Mouse (Mus musculus): Measurements from ENCODE around the gene Prkaca.
"Not testable (repeated sequence)": the region's sequence is repeated elsewhere in the genome, so short reads cannot be mapped to it uniquely, and the experiment has no call there.

Gene Prkaca

GRCm38 (mm10) chr8:84002957-84003611 is 30.3 kb downstream of the Prkaca start:
- in situ Hi-C loops (cut with MboI), result no loop called here

GRCm38 (mm10) chr8:84003612-84004246 is 30.9 kb downstream of the Prkaca start:
- in situ Hi-C loops (cut with MboI), result no loop called here

- in situ Hi-C loops (cut with MboI), result no loop called here
Observed at GRCm38 (mm10) chr8:84004533-84005201, 31.9 kb downstream of the Prkaca start.

- in situ Hi-C loops (cut with MboI), result not testable (repeated sequence)
Observed at GRCm38 (mm10) chr8:84005502-84005901, 32.7 kb downstream of the Prkaca start.

- in situ Hi-C loops (cut with MboI), result no loop called here
Observed at GRCm38 (mm10) chr8:84008362-84008761, 35.6 kb downstream of the Prkaca start.

GRCm38 (mm10) chr8:84009876-84010275 is 37.1 kb downstream of the Prkaca start:
- in situ Hi-C loops (cut with MboI), result no loop called here

- in situ Hi-C loops (cut with MboI), result no loop called here
Observed at GRCm38 (mm10) chr8:84010625-84011611, 38.1 kb downstream of the Prkaca start.

- in situ Hi-C loops (cut with MboI), result no loop called here
Observed at GRCm38 (mm10) chr8:84011705-84012498, 39.1 kb downstream of the Prkaca start, which contains the start of gene 2210011C24Rik. TSS of gene 2210011C24Rik (minus strand) at chr8:84012171.

- in situ Hi-C loops (cut with MboI), result no loop called here
Observed at GRCm38 (mm10) chr8:84012499-84013165, 39.8 kb downstream of the Prkaca start.

GRCm38 (mm10) chr8:84015833-84016232 is 43.0 kb downstream of the Prkaca start:
- in situ Hi-C loops (cut with MboI), result no loop called here

- in situ Hi-C loops (cut with MboI), result no loop called here
Observed at GRCm38 (mm10) chr8:84019738-84020137, 46.9 kb downstream of the Prkaca start.

GRCm38 (mm10) chr8:84021096-84021495 is 48.3 kb downstream of the Prkaca start, which contains the start of gene Palm3:
TSS of gene Palm3 (plus strand) at chr8:84021471.
- in situ Hi-C loops (cut with MboI), result no loop called here

GRCm38 (mm10) chr8:84021569-84021968 is 48.8 kb downstream of the Prkaca start:
- in situ Hi-C loops (cut with MboI), result no loop called here

GRCm38 (mm10) chr8:84023085-84023484 is 50.3 kb downstream of the Prkaca start:
- in situ Hi-C loops (cut with MboI), result no loop called here

GRCm38 (mm10) chr8:84023631-84024030 is 50.8 kb downstream of the Prkaca start:
- in situ Hi-C loops (cut with MboI), result no loop called here

- in situ Hi-C loops (cut with MboI), result no loop called here
Observed at GRCm38 (mm10) chr8:84024171-84024570, 51.4 kb downstream of the Prkaca start.

GRCm38 (mm10) chr8:84025863-84026262 is 53.1 kb downstream of the Prkaca start:
- in situ Hi-C loops (cut with MboI), result no loop called here

GRCm38 (mm10) chr8:84027449-84027848 is 54.7 kb downstream of the Prkaca start:
- in situ Hi-C loops (cut with MboI), result no loop called here

GRCm38 (mm10) chr8:84029272-84029671 is 56.5 kb downstream of the Prkaca start:
- in situ Hi-C loops (cut with MboI), result no loop called here

GRCm38 (mm10) chr8:84032777-84033176 is 60.0 kb downstream of the Prkaca start:
- in situ Hi-C loops (cut with MboI), result no loop called here
